Mouse (Mus musculus) CH12.LX (cell line): ENCODE data around the gene Vps29.

ENCODE experiments used
- CTCF ChIP-seq, 2 experiments: IDR thresholded peaks in 1 of 2; conservative IDR thresholded peaks in 1 of 2; 2 replicates each; pipeline ENCODE4 v1.5.1; 2011 to 2012; ENCODE audit warnings: low read depth in 2 of 2, low read length in 2 of 2, improper control_type of control experiment in 1 of 2, inconsistent platforms in 1 of 2, mild to moderate bottlenecking in 1 of 2, moderate library complexity in 1 of 2
- GABPA ChIP-seq: IDR thresholded peaks from 2 replicates; pipeline ENCODE4 v1.6.1; 2012; ENCODE audit warnings: low read depth, low read length, improper control_type of control experiment, inconsistent platforms; ENCODE audit not compliant: insufficient replicate concordance
- IRF4 ChIP-seq: IDR thresholded peaks from 2 replicates; pipeline ENCODE4 v1.6.1; 2014; ENCODE audit warnings: low read depth, mild to moderate bottlenecking, inconsistent platforms, low read length, improper control_type of control experiment
- MAFK ChIP-seq: IDR thresholded peaks from 2 replicates; pipeline ENCODE4 v1.6.1; 2011; ENCODE audit warnings: low read length, improper control_type of control experiment; ENCODE audit not compliant: insufficient replicate concordance
- MEF2A ChIP-seq: IDR thresholded peaks from 2 replicates; pipeline ENCODE4 v1.6.1; 2014; ENCODE audit warnings: low read depth, mild to moderate bottlenecking, inconsistent platforms, low read length, improper control_type of control experiment, borderline replicate concordance
- MYC ChIP-seq: IDR thresholded peaks from 2 replicates; pipeline ENCODE4 v1.6.1; 2011; ENCODE audit warnings: low read depth, mild to moderate bottlenecking, improper control_type of control experiment, low read length
- PAX5 ChIP-seq: IDR thresholded peaks from 2 replicates; pipeline ENCODE4 v1.6.1; 2012; ENCODE audit warnings: low read length, inconsistent platforms, mixed read lengths
- POLR2A ChIP-seq: IDR thresholded peaks from 2 replicates; pipeline ENCODE4 v1.6.1; 2011; ENCODE audit warnings: low read depth, mild to moderate bottlenecking, improper control_type of control experiment, low read length
- RCOR1 ChIP-seq: conservative IDR thresholded peaks from 2 replicates; pipeline ENCODE4 v1.6.1; 2012; ENCODE audit warnings: low read depth, mild to moderate bottlenecking, inconsistent platforms, low read length, improper control_type of control experiment
- TCF12 ChIP-seq: IDR thresholded peaks from 2 replicates; pipeline ENCODE4 v1.6.1; 2014; ENCODE audit warnings: low read depth, mild to moderate bottlenecking, inconsistent platforms, low read length, improper control_type of control experiment
- USF1 ChIP-seq: IDR thresholded peaks from 2 replicates; pipeline ENCODE4 v1.6.1; 2014; ENCODE audit warnings: low read depth, mild to moderate bottlenecking, inconsistent platforms, low read length, improper control_type of control experiment
- ZNF384 ChIP-seq: IDR thresholded peaks from 2 replicates; pipeline ENCODE4 v1.6.1; 2012; ENCODE audit warnings: low read depth, low read length, improper control_type of control experiment, inconsistent platforms

- TF ChIP-seq CTCF (conservative IDR thresholded peaks at IDR 0.05 in 1 of 2, IDR thresholded peaks at IDR 0.05 in 1 of 2; ENCODE audit: low read depth in 2 of 2, low read length in 2 of 2) (no peak), MYC (no peak), USF1 (no peak), POLR2A (no peak), GABPA (no peak), MAFK (no peak), TCF12 (no peak), ZNF384 (no peak), MEF2A (no peak), RCOR1 (no peak), IRF4 (no peak), PAX5 (no peak)
Observed at GRCm38 (mm10) chr5:122319474-122320204, 34.5 kb upstream of the Vps29 start.
